Mouse (Mus musculus) MEL (cell line): ENCODE data around the gene Rasl2-9.

Experiments
- CHD1 ChIP-seq: IDR thresholded peaks from 2 replicates; pipeline ENCODE4 v1.6.1; 2012; ENCODE audit warnings: low read depth, mild to moderate bottlenecking, inconsistent platforms, low read length, improper control_type of control experiment
- CTCF ChIP-seq, 3 experiments: IDR thresholded peaks in 2 of 3; conservative IDR thresholded peaks in 1 of 3; 2 replicates each; pipeline ENCODE4 v1.5.1; 2011 to 2012; ENCODE audit warnings: low read length in 3 of 3, low read depth in 2 of 3, mild to moderate bottlenecking in 2 of 3, improper control_type of control experiment in 1 of 3, inconsistent platforms in 1 of 3, mixed read lengths in 1 of 3, moderate library complexity in 1 of 3; ENCODE audit not compliant: control insufficient read depth in 1 of 3, insufficient read depth in 1 of 3, poor library complexity in 1 of 3, severe bottlenecking in 1 of 3
- ELF1 ChIP-seq: IDR thresholded peaks from 2 replicates; pipeline ENCODE4 v1.6.1; 2014; ENCODE audit warnings: low read depth, mild to moderate bottlenecking, inconsistent platforms, low read length, improper control_type of control experiment, moderate library complexity
- EP300 ChIP-seq, 2 experiments: IDR thresholded peaks; 2 replicates each; pipeline ENCODE4 v1.6.1; 2011; ENCODE audit warnings: improper control_type of control experiment in 2 of 2, low read length in 2 of 2, low read depth in 1 of 2, mild to moderate bottlenecking in 1 of 2
- HCFC1 ChIP-seq: IDR thresholded peaks from 2 replicates; pipeline ENCODE4 v1.6.1; 2012; ENCODE audit warnings: low read depth, mild to moderate bottlenecking, inconsistent platforms, low read length, improper control_type of control experiment, moderate library complexity
- MAFK ChIP-seq: IDR thresholded peaks from 2 replicates; pipeline ENCODE4 v1.6.1; 2011; ENCODE audit warnings: low read depth, mild to moderate bottlenecking, low read length, improper control_type of control experiment, borderline replicate concordance
- ZMIZ1 ChIP-seq: IDR thresholded peaks from 2 replicates; pipeline ENCODE4 v1.6.1; 2012; ENCODE audit warnings: low read depth, mild to moderate bottlenecking, inconsistent platforms, low read length, improper control_type of control experiment, moderate library complexity

DNA sequence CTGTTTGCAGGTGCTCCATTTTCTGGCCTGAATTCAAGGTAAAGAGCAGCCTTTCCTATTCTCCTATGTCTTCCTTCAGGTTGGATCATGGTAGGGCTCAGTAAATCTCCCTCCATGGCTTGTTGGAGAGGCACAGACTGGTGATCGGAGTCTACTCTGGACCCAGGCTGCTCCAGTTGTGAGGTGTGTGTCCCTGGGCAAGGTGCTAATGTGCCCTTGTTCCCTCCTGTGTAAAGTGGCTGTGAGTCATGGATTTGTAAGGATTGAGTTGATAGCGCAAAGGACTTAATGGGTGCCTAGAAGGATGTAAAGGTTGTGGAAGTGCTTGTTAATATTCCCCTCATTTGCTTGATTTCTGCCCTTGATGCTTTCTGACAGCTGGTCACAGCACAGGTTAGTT, 43.8 kb downstream of the Rasl2-9 start:
- TF ChIP-seq ELF1 (no peak), CHD1 (no peak), EP300 (IDR thresholded peaks at IDR 0.05; ENCODE audit: low read depth in 1 of 2, low read length in 2 of 2) (no peak), MAFK (no peak), ZMIZ1 (no peak), CTCF (IDR thresholded peaks at IDR 0.05 in 2 of 3, conservative IDR thresholded peaks at IDR 0.05 in 1 of 3; ENCODE audit: control insufficient read depth in 1 of 3, insufficient read depth in 1 of 3, low read depth in 2 of 3, low read length in 3 of 3, poor library complexity in 1 of 3, severe bottlenecking in 1 of 3) (no peak), HCFC1 (no peak)
